Mouse (Mus musculus) hindbrain, embryonic 15.5 days (tissue): ENCODE measurements around the gene Ppan. TPM values are rescaled to one million over a fixed set of nuclear protein-coding genes. Genes with fewer than 3 reads are reported as not detected.

ENCODE experiments used
- ATAC-seq: fragments of 200-750 bp; cut with Nextera tagmentation; 2 replicates; pipeline ENCODE4 v1.8.0; 2017; ENCODE audit warnings: low read depth, moderate number of reproducible peaks, moderate TSS enrichment; ENCODE audit not compliant: low FRiP score
- H3K27ac ChIP-seq: fragments of 300-500 bp; sonication (generic); replicated peaks from 2 replicates; pipeline ENCODE4 v1.5.1; 2015; ENCODE audit warnings: mild to moderate bottlenecking, inconsistent platforms
- H3K27me3 ChIP-seq: fragments of 300-500 bp; sonication (generic); 2 replicates; pipeline ENCODE4 v1.6.1; 2015; ENCODE audit warnings: control low read depth, inconsistent platforms
- H3K36me3 ChIP-seq: fragments of 300-500 bp; sonication (generic); 2 replicates; pipeline ENCODE4 v1.6.1; 2015; ENCODE audit warnings: control low read depth, inconsistent platforms
- H3K4me1 ChIP-seq: fragments of 300-500 bp; sonication (generic); replicated peaks from 2 replicates; pipeline ENCODE4 v1.6.1; 2015; ENCODE audit warnings: control low read depth, inconsistent platforms
- H3K4me2 ChIP-seq: fragments of 300-500 bp; sonication (generic); 2 replicates; pipeline ENCODE4 v1.6.1; 2015; ENCODE audit warnings: moderate library complexity, mild to moderate bottlenecking, inconsistent platforms
- H3K4me3 ChIP-seq: fragments of 300-500 bp; sonication (generic); 2 replicates; pipeline ENCODE4 v1.5.1; 2015; ENCODE audit warnings: mild to moderate bottlenecking, inconsistent platforms
- H3K9ac ChIP-seq: fragments of 300-500 bp; sonication (generic); 2 replicates; pipeline ENCODE4 v1.6.1; 2015; ENCODE audit warnings: inconsistent platforms
- H3K9me3 ChIP-seq: fragments of 300-500 bp; sonication (generic); 2 replicates; pipeline ENCODE4 v1.6.1; 2016; ENCODE audit warnings: control low read depth, inconsistent platforms
- WGBS: fragments of 180-500 bp; shearing (Covaris S2); methylation state at CpG from one replicate; pipeline ENCODE4 v1.1.7; 2015; 5-methylcytosine and 5-hydroxymethylcytosine counted together
- polyA plus RNA-seq: library from polyadenylated mRNA; unstranded; fragments of >200 nt; fragmentation: Nextera tagmentation; extraction: Ambion mirVana; gene quantifications from 2 replicates; pipeline ENCODE4 v1.2.1, GENCODE M21; 2015

Ppan gene
- polyA plus RNA-seq, 1 experiment from 2014 or later, result 47.5 TPM

DNA sequence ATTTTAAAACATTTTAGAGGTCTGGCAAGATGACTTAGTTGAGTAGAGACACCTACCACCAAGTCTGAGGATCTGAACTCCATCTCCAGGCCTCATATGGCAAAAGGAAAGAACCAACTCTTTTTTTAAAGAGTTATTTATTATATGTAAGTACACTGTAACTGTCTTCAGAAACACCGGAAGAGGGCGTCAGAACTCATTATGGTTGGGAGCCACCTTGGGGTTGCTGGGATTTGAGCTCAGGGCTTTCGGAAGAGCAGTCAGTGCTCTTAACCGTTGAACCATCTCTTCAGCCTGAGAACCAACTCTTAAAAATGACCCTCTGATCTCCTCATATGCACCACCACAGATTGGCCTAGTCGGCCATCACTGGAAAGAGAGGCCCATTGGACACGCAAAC lies 784 bp upstream of the Ppan start:
- WGBS, result 89% methylated on average over 6 of the region's 6 CpGs
- Histone ChIP-seq H3K4me1 (peaks cover 16% of the 10 kb centered on the region), H3K9ac (no peak overlapping the region), H3K27ac (peak overlapping the region; percentile 90), H3K9me3 (no peaks in the 10 kb centered on the region), H3K36me3 (peaks cover 29% of the 10 kb centered on the region), H3K4me2 (peak overlapping the region; percentile 78), H3K4me3 (peak overlapping the region; percentile 81; the same call in 1 of the 2 replicates), H3K27me3 (no peaks in the 10 kb centered on the region)
- no peak for ATAC-seq

DNA sequence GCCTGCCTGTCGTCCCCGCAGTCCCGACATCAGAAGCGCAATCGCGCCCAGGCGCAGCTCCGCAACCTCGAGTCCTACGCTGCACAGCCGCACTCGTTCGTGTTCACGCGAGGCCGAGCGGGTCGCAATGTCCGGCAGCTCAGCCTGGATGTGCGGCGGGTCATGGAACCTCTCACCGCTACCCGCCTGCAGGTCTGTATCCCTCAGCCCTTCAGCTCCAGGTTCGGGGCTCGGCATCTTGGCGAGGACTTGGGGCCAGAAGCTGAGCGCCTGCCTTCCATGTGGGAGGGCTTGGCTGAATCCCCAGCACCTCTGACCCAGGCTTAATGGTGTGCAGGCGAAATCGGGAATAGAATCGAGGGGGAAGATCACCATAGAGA lies 401 bp downstream of the Ppan start:
- WGBS, result 0% methylated on average over 29 of the region's 30 CpGs
- peak overlapping the region; percentile 90 for H3K27ac ChIP-seq
- peak; percentile 71; the same call in 1 of the 2 replicates for ATAC-seq
- H3K4me1 ChIP-seq, result peaks cover 16% of the 10 kb centered on the region
- peak overlapping the region; percentile 81 for H3K4me3 ChIP-seq
- H3K4me2 ChIP-seq, result peak overlapping the region; percentile 78
- H3K27me3 ChIP-seq, result no peaks in the 10 kb centered on the region
- H3K36me3 ChIP-seq, result peaks cover 40% of the 10 kb centered on the region
- H3K9ac ChIP-seq, result peak overlapping the region; percentile 71
- H3K9me3 ChIP-seq, result no peaks in the 10 kb centered on the region

GRCm38 (mm10) chr9:20889185-20890141 lies 1.5 kb downstream of the Ppan start:
- Histone ChIP-seq H3K9ac (no peak overlapping the region), H3K36me3 (peaks cover 51% of the 10 kb centered on the region), H3K4me1 (peaks cover 16% of the 10 kb centered on the region), H3K4me3 (peak overlapping the region; percentile 81; the same call in 1 of the 2 replicates), H3K27me3 (no peaks in the 10 kb centered on the region), H3K4me2 (peak overlapping the region; percentile 78), H3K27ac (no peak overlapping the region), H3K9me3 (no peaks in the 10 kb centered on the region)
- ATAC-seq, result no peak
- WGBS, result 88% methylated on average over 29 of the region's 29 CpGs

- Histone ChIP-seq H3K9ac (no peak overlapping the region), H3K9me3 (no peaks in the 10 kb centered on the region), H3K4me2 (no peak overlapping the region), H3K36me3 (peaks cover 60% of the 10 kb centered on the region), H3K27ac (no peak overlapping the region), H3K4me1 (peaks cover 16% of the 10 kb centered on the region), H3K27me3 (no peaks in the 10 kb centered on the region), H3K4me3 (no peak overlapping the region)
- WGBS, result 93% methylated on average over 5 of the region's 5 CpGs
- no peak for ATAC-seq
Observed at GRCm38 (mm10) chr9:20890411-20890810, 2.4 kb downstream of the Ppan start.

GRCm38 (mm10) chr9:20891339-20892103 lies 3.5 kb downstream of the Ppan start:
- Histone ChIP-seq H3K4me2 (no peak overlapping the region), H3K27me3 (no peaks in the 10 kb centered on the region), H3K4me3 (no peak overlapping the region), H3K27ac (no peak overlapping the region), H3K9ac (no peak overlapping the region), H3K4me1 (peaks cover 16% of the 10 kb centered on the region), H3K36me3 (peaks cover 69% of the 10 kb centered on the region), H3K9me3 (no peaks in the 10 kb centered on the region)
- WGBS, result 84% methylated on average over 26 of the region's 26 CpGs
- ATAC-seq, result no peak

- no peak overlapping the region for H3K9ac ChIP-seq
- H3K9me3 ChIP-seq, result no peaks in the 10 kb centered on the region
- no peak for ATAC-seq
- H3K27me3 ChIP-seq, result no peaks in the 10 kb centered on the region
- no peak overlapping the region for H3K4me3 ChIP-seq
- 78% methylated on average over 5 of the region's 5 CpGs for WGBS
- H3K36me3 ChIP-seq, result peaks cover 75% of the 10 kb centered on the region
- no peak overlapping the region for H3K4me2 ChIP-seq
- H3K27ac ChIP-seq, result no peak overlapping the region
- peaks cover 17% of the 10 kb centered on the region for H3K4me1 ChIP-seq
Observed at GRCm38 (mm10) chr9:20892104-20892653, 4.2 kb downstream of the Ppan start.

DNA sequence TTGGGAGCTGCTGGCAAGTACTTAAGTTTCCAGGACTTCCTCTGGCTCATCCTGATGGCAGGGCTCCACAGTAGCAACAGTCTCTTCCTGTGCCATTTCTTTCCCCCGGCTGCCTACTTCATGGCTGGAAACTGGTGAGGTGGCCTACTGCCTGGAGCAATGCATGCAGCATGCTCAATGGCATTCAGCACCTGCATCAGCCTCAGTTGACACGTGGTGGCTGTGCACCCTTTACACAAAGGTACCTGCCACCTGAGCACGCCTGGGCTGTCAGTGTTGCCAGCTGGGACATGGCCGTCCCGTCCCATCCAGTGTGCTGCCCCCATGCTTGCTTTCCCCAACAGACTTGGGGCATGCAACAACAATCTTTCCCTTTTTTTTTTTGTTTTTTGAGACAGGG lies 5.1 kb downstream of the Ppan start:
- H3K27me3 ChIP-seq, result no peaks in the 10 kb centered on the region
- H3K27ac ChIP-seq, result no peak overlapping the region
- H3K9ac ChIP-seq, result no peak overlapping the region
- no peak for ATAC-seq
- peaks cover 24% of the 10 kb centered on the region for H3K4me1 ChIP-seq
- no peaks in the 10 kb centered on the region for H3K9me3 ChIP-seq
- no peak overlapping the region for H3K4me3 ChIP-seq
- peaks cover 76% of the 10 kb centered on the region for H3K36me3 ChIP-seq
- no peak overlapping the region for H3K4me2 ChIP-seq
- WGBS, result 64% methylated on average over 5 of the region's 5 CpGs

DNA sequence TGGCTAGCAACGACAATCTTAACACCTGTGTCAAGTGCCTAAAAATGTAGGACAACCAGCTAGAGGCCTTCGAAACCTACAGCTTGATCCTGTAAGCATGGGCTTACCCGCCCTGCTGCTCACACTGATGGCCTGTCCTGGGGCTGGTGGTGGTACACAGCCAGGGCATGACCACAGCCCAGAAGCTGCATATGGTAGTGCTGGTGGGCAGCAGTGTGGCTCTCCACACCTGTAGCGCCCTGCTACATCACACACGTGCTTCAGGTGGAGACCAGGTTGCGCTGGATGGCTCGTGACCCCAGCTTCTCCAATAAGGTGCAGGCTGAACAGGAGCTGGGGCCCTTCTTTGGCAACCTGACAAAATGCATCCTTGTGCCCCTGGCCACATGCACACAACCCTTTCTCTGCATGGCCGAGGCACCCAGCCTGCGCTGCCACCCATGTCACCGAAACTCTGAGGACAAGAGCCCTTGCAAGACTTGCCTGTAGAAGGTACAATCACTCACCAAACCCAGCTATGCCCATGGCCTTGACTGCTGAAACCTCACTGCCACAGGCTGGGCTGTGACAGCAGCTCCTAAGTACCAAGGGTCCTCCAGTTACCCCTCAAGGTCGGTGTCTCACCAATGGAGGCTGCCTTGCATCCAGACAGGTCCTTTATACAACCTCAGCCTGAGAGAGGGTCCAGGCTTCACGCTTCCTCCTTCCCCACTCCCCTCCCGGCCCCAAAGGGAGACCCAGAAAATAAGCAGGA lies 5.8 kb downstream of the Ppan start:
- Histone ChIP-seq H3K4me3 (no peak overlapping the region), H3K9ac (no peak overlapping the region), H3K27me3 (no peaks in the 10 kb centered on the region), H3K9me3 (no peaks in the 10 kb centered on the region), H3K4me2 (no peak overlapping the region), H3K27ac (no peak overlapping the region), H3K36me3 (peaks cover 76% of the 10 kb centered on the region), H3K4me1 (peaks cover 21% of the 10 kb centered on the region)
- WGBS, result 84% methylated on average over 13 of the region's 13 CpGs
- ATAC-seq, result no peak

GRCm38 (mm10) chr9:20894629-20895028 lies 6.7 kb downstream of the Ppan start:
- H3K9me3 ChIP-seq, result no peaks in the 10 kb centered on the region
- H3K9ac ChIP-seq, result no peak overlapping the region
- no peak overlapping the region for H3K27ac ChIP-seq
- no peak overlapping the region for H3K4me3 ChIP-seq
- WGBS, result 88% methylated on average over 15 of the region's 15 CpGs
- peaks cover 14% of the 10 kb centered on the region for H3K4me1 ChIP-seq
- no peak for ATAC-seq
- no peaks in the 10 kb centered on the region for H3K27me3 ChIP-seq
- H3K36me3 ChIP-seq, result peaks cover 73% of the 10 kb centered on the region
- no peak overlapping the region for H3K4me2 ChIP-seq

DNA sequence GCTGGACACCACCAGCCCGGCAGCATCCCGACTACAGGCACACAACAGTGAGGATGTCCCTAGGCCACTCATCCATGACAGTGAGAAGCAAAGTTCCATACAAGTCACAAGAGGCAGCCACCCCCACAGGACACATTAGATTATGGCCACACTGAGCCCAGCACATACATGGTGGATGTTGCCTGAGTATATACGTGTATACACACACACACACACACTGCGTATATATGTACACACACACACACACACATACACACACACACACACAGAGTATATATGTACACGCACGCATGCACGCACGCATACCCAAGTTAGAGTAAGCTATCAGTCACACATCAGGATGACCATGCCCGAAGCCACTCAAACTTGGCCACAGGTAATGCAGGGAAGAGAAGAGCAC lies 7.4 kb downstream of the Ppan start:
- Histone ChIP-seq H3K9me3 (no peaks in the 10 kb centered on the region), H3K27ac (no peak overlapping the region), H3K9ac (no peak overlapping the region), H3K4me2 (no peak overlapping the region), H3K4me3 (no peak overlapping the region), H3K27me3 (no peaks in the 10 kb centered on the region), H3K4me1 (peaks cover 14% of the 10 kb centered on the region), H3K36me3 (peaks cover 66% of the 10 kb centered on the region)
- WGBS, result 94% methylated on average over 9 of the region's 9 CpGs
- no peak for ATAC-seq

DNA sequence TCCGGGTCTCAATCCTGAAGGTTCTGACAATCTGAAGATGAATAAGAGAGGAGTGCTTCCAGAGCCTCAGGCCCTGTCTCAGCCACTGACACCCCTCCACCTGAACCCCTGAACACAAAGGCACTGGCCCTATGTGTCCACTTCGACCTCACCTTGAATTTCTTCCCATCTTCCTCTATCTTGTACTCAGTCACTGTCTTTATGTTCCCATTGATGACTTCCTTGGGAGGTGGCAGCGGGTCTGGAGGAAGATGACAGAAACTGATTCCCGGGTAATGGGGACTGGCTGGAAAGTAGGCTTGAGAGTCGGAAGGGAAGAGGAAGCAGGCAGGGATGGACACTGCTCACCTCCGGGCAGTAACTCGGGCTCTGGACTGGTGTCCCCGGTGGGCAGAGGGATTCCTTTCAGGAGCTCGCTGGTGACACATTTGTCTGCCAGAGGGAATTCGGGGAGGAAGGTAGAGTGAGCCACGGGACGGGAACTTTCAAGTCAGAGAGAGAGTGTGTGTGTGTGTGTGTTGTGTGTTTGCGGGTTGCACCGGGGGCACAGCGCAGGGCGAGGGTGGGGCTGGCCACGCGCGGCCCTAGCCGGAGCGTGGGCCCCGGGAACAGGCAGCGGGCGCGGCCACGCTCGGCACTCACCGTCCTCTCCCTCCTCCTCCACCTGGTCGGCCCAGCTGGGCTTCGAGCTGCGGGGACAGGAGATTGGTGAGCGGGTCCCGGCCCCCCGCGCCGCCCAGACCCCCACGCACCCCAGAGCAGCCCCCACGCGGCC lies 9.9 kb downstream of the Ppan start:
- Histone ChIP-seq H3K9ac (peak overlapping the region; percentile 88), H3K36me3 (peaks cover 41% of the 10 kb centered on the region), H3K4me3 (peak overlapping the region; percentile 85), H3K4me1 (peaks cover 14% of the 10 kb centered on the region), H3K4me2 (peak overlapping the region; percentile 97), H3K27me3 (no peaks in the 10 kb centered on the region), H3K9me3 (no peaks in the 10 kb centered on the region), H3K27ac (peak overlapping the region; percentile 53; the same call in 1 of the 2 replicates)
- peak; percentile 76 for ATAC-seq
- 11% methylated on average over 17 of the region's 39 CpGs for WGBS
